Mouse (Mus musculus) CD4-positive, CD25-positive, alpha-beta regulatory T cell, adult 4 months (primary cell): ENCODE measurements around the gene Amn1. TPM values are rescaled to one million over a fixed set of nuclear protein-coding genes. Genes with fewer than 3 reads are reported as not detected.

ENCODE experiments used
- polyA plus RNA-seq, 2 experiments: library from polyadenylated mRNA; unstranded; fragments of 100-300 nt; shearing (Covaris generic); gene quantifications; one replicate each; pipeline ENCODE4 v1.2.1; 2017

Gene Amn1
- polyA plus RNA-seq, 2 experiments from 2014 or later: 22.2 to 26.2 TPM

Other genes starting within 250 kb of the Amn1 start
- 10 to 100 TPM; 61.1 to 67.1 TPM for gene Sinhcaf, start 242.2 kb downstream of the Amn1 start, polyA plus RNA-seq
- gene Dennd5b, start 87.0 kb downstream of the Amn1 start, polyA plus RNA-seq: under 1 TPM; 0.22 to 0.29 TPM
- not detected for gene Gm10203, start 58.5 kb downstream of the Amn1 start, polyA plus RNA-seq
- gene Etfbkmt, start 48.9 kb downstream of the Amn1 start, polyA plus RNA-seq: 100 to 1,000 TPM; 101 to 109 TPM
- gene Resf1, start 120.7 kb upstream of the Amn1 start, polyA plus RNA-seq: 100 to 1,000 TPM; 268 to 366 TPM
- 10 to 100 TPM; 20.1 to 21.6 TPM for gene Bicd1, start 220.2 kb upstream of the Amn1 start, polyA plus RNA-seq